Mouse (Mus musculus) cortical plate, adult 2 months (tissue): Measurements from ENCODE around the gene Casq2. TPM values are rescaled to one million over a fixed set of nuclear protein-coding genes. Genes with fewer than 3 reads are reported as not detected.

Experiments used
- H3K27ac ChIP-seq: fragments of 200-500 bp; 2 replicates; pipeline ENCODE4 v1.5.1; 2012; ENCODE audit warnings: low read length, control low read depth, inconsistent platforms; ENCODE audit not compliant: insufficient read depth
- H3K4me1 ChIP-seq: fragments of 200-500 bp; 2 replicates; pipeline ENCODE4 v1.6.1; 2011; ENCODE audit warnings: low read length; ENCODE audit not compliant: control insufficient read depth, insufficient read depth
- H3K4me3 ChIP-seq: fragments of 200-500 bp; 2 replicates; pipeline ENCODE4 v1.5.1; 2011; ENCODE audit warnings: mild to moderate bottlenecking, low read length, control low read depth; ENCODE audit not compliant: insufficient read depth
- CTCF ChIP-seq: fragments of 200-500 bp; IDR thresholded peaks from 2 replicates; pipeline ENCODE4 v1.5.1; 2011; ENCODE audit warnings: mild to moderate bottlenecking, control low read depth, low read length; ENCODE audit not compliant: insufficient read depth; ENCODE audit errors: extremely low read depth
- POLR2A ChIP-seq: fragments of 200-500 bp; IDR thresholded peaks from 2 replicates; pipeline ENCODE4 v1.6.1; 2011; ENCODE audit warnings: mild to moderate bottlenecking, low read length, control low read depth; ENCODE audit not compliant: insufficient read depth; ENCODE audit errors: extremely low read depth
- polyA plus RNA-seq: library from polyadenylated mRNA; depleted of rRNA; stranded (reverse); fragments of >200 nt; gene quantifications from 2 replicates; pipeline ENCODE4 v1.2.3, GENCODE M21; 2012

Gene Casq2
- polyA plus RNA-seq, 1 experiment, result 6.4 TPM

DNA sequence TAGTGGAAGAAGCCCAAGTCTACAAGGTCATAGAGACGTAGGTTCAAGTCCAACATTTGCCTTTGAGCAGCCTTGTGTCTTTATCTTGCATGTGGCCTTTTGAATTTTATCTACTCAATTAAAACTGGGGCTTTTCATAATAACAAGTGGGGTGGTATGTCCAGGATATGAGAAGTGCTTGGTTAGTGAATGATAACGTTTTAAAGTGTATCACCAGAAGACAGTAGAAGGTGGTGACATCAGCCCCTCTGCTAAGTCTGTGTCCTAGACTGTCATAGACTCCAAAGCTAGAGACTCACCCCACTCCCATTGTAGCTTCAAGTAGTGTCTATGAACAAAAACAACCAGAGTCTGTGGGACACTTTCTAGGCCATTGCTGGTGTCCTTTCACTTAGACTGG is 42.0 kb downstream of the Casq2 start:
- Histone ChIP-seq H3K4me1 (no peaks in the 10 kb centered on the region), H3K27ac (no peak overlapping the region), H3K4me3 (no peak overlapping the region)
- TF ChIP-seq CTCF (no peak), POLR2A (no peak)

DNA sequence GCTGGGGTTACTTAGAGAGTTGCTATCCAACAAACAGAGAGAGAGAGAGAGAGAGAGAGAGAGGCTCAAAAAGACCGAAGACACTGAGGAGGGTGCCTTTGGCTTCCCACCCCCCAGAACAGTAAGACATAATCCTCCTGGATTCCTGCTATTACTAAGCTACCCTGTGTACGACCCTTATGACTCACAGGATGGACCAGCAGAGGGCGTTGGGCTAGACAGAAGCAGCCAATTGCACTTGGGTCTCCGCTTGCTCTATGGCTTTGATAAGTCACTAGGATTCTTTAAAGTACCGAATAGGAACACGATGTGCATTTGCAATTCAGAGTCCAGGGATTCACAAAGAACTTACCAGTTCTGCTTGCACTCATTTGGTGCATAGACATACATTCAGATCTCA is 44.3 kb downstream of the Casq2 start:
- Histone ChIP-seq H3K4me1 (no peaks in the 10 kb centered on the region), H3K27ac (no peak overlapping the region), H3K4me3 (no peak overlapping the region)
- TF ChIP-seq CTCF (no peak), POLR2A (no peak)

DNA sequence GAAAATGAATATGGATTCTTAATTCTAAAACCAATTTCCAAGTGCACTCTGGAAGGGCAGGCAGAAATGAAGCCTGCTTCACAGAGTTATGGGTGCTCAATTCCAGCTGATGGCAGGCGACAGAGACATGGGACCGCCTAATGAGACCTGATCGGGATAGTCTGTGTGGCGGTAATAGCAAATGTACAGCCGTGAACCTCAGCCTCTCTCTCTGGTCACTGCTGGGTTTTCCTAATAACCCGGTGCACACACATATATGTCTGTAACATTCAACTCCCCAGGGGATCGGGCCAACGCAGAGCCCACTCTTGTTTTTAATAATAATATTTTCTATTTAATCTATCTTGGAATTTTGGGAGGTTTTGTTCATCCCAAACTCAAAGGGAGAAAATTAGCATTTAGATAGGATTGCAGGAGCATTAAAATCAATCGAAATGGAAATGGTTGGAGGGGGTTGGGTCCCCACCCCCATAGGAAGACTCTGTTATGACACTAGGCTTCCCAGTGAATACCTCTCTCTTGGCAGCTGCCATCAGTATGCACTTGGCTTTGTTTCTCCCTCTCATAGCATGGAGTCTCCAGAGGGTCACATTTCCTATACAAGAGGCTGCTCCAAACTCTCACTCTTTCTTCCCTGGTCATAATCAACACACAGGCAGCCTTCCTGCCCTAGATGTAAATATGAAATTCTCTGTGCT is 45.6 kb downstream of the Casq2 start:
- no peak for TF ChIP-seq POLR2A
- Histone ChIP-seq H3K4me3 (no peak overlapping the region), H3K4me1 (no peaks in the 10 kb centered on the region), H3K27ac (no peak overlapping the region)

DNA sequence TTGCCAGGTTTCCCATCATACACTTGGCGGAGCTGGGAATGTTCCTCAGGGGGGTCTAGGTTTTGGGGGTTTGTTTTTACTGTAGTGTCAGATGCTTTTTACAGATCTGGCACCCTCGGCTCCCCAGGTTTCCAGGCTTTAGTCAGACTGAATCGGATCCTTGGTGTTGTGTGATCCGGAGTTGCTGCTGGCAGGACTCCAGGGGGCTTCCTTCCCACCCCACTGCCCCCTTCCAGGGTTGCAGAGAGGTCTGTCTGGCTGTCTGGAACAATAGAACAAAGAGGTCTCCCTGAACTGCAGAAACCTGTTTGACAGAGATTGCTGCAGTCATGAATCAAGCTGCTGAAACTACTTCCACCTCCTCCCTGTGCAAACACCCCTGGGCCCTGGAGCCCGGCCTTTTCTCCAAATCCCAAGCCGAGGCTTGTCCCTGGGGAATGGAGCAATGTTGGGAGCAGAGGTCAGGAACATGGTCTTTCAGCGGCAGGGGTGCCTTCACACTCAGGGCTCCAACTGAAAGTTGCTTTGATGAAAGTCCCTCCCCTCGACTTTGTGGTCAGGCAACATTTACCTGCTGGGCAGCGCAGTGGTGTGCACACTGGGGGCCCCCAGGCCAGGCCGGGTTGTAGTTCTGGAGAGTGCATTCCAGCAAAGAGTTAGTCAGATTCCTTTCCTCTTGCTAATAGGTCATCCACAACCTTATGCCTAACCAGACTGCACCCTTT is 49.3 kb downstream of the Casq2 start:
- Histone ChIP-seq H3K4me1 (no peaks in the 10 kb centered on the region), H3K27ac (no peak overlapping the region), H3K4me3 (no peak overlapping the region)
- TF ChIP-seq CTCF (no peak), POLR2A (no peak)

DNA sequence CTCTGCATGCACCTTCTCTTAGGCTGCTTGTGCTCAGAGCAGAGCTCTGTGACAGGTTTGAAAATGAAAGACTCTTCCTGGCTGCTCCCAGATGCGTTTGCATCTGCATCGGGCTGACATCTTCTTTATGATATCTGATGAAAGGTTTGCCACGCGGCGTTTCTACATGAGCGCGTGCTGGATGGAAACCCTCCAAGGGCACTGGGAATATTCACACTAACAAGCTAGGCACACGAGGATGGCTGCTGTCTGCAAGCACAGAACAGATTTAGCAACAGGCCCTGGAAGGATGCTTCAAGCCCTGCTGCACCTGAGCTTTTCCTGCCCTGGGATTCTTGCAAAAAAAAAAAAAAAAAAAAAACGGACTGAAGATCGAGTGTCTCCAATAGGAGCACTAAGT is 50.9 kb downstream of the Casq2 start:
- no peaks in the 10 kb centered on the region for H3K4me1 ChIP-seq
- no peak overlapping the region for H3K4me3 ChIP-seq
- TF ChIP-seq POLR2A (no peak), CTCF (no peak)
- no peak overlapping the region for H3K27ac ChIP-seq

DNA sequence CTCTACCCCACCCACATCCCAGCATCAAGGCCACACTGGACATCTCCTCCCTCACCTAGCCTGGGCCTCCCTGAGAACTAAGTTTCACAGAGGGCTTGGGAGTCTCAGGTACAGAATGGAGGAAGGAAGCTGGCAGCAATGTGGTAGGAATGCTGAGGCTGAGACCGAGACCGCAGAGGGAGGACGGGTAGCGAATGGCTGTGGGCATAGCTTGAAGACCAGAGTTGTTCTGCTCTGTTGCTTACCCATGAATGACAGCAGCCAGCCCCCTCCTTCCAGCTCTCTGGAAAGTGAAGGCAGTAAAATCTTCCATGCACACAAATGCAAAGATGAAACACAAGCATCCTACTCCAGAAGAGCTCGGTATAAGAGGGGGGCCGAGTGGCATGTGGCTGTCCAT is 52.7 kb downstream of the Casq2 start:
- no peak overlapping the region for H3K4me3 ChIP-seq
- H3K4me1 ChIP-seq, result no peaks in the 10 kb centered on the region
- H3K27ac ChIP-seq, result no peak overlapping the region
- no peak for TF ChIP-seq POLR2A
- TF ChIP-seq CTCF, result no peak

DNA sequence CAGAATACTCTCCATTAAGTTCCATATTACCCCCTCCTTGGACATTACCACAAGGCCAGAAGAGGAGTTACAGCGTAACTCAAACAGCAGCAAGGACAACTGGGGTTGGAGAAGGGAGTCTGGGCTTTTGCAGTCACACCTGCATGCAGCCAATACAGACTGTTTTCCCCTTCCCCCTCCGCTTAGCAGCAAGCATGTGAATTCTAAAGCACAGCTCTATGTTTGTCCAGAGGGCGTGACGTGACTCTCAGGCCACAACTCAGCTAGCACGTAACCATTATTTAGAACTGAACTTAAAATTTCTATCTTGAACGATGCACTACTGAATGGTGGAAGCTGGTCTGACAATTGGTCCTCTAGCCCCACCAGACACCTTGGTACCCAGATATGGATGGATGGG is 54.4 kb downstream of the Casq2 start:
- TF ChIP-seq POLR2A, result no peak
- TF ChIP-seq CTCF, result no peak
- peaks cover 2% of the 10 kb centered on the region; the same call in 1 of the 2 replicates for H3K4me1 ChIP-seq
- no peak overlapping the region for H3K27ac ChIP-seq
- H3K4me3 ChIP-seq, result no peak overlapping the region

DNA sequence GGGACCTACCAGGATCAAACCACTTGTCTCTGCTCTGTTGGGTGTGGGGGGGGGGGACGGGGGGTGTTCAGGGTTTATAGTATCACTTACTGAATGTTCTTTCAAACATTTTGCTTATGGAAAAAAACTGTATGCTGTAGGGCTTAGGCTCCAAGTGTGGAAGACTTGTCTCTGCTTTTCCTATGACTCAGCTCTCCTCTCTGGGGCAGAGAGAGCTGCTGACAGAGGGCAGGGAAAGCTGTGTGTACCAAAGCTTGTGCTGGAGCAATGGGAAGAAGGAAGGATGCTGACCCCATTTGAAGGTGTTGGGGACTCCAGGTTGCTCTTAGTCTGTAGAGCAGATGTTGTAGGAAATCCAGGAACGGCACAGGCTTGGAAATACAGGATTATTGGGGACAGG is 55.2 kb downstream of the Casq2 start:
- TF ChIP-seq CTCF (no peak), POLR2A (no peak)
- H3K27ac ChIP-seq, result no peak overlapping the region
- H3K4me3 ChIP-seq, result no peak overlapping the region
- H3K4me1 ChIP-seq, result peaks cover 2% of the 10 kb centered on the region; the same call in 1 of the 2 replicates

DNA sequence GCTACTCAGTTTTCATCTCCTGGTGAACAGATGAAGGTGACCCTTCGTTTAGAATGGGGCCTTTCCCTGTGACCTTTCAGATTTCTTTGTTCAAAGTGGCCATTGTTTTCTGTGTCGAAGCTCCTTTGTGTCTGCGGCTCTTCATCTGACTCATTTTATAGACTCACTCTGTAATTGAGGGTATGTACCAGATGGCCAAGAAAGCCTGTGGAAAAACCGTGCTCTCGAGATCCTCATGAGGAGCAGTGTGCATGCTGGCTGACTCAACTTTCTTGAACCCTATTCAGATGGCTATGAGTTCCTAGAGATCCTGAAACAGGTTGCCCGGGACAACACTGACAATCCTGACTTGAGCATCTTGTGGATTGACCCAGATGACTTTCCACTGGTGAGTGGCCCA is 55.7 kb downstream of the Casq2 start:
- Histone ChIP-seq H3K4me1 (peaks cover 2% of the 10 kb centered on the region; the same call in 1 of the 2 replicates), H3K4me3 (no peak overlapping the region), H3K27ac (no peak overlapping the region)
- TF ChIP-seq CTCF (no peak), POLR2A (no peak)

DNA sequence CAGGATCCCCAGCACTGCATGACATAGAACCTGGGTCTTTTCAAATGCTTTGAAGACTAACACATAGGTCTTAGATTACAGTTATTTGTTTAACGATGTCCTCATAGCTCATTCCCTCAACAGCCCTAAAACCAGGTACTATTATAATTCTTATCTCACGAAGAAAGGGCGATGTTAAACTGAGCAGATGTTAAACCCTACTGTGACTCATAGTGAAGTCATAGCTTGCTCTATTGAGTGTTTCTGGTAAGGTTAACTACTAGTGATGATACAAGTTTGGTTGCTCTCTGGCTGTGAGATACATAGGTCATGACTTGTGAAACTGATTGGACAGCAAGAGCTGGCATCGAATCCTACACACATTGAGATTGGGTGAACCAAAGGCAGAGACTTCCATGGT is 56.7 kb downstream of the Casq2 start:
- TF ChIP-seq CTCF (no peak), POLR2A (no peak)
- H3K4me3 ChIP-seq, result no peak overlapping the region
- no peak overlapping the region for H3K27ac ChIP-seq
- H3K4me1 ChIP-seq, result peaks cover 2% of the 10 kb centered on the region; the same call in 1 of the 2 replicates
